Mouse (Mus musculus) stomach, postnatal 0 days (tissue): ENCODE results near the gene Chp1.

Source experiments
- CTCF ChIP-seq: IDR thresholded peaks from 2 replicates; pipeline ENCODE4 v1.5.1; 2016; ENCODE audit warnings: antibody characterized with exemption, low read depth, mild to moderate bottlenecking, moderate library complexity
- EP300 ChIP-seq: optimal IDR thresholded peaks from 2 replicates; pipeline ENCODE3; 2016; ENCODE audit warnings: antibody characterized with exemption

DNA sequence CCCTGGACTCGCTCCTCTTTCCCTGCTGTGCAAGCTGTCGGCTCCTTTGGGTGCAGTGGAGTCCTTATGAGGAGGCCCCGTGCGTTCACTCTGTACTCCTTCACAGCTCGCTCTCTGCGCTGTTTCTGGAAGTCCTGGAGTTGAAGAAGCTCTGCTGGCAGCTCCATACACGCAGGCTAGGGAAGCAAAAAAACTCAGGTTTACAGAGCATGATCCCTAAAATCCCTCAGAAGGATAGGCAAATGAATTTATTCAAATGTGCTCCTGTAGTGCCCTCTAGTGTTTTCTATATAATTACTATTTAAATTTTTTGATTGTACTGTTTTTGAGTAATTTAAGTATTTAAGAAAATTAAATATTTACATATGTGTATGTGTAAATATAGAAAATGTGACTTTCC, 26.9 kb upstream of the Chp1 start:
- TF ChIP-seq CTCF (peak; percentile 65), EP300 (no peak)
